11 mouse cellular contexts compared by ENCODE assay signal in the genomic region with DNA sequence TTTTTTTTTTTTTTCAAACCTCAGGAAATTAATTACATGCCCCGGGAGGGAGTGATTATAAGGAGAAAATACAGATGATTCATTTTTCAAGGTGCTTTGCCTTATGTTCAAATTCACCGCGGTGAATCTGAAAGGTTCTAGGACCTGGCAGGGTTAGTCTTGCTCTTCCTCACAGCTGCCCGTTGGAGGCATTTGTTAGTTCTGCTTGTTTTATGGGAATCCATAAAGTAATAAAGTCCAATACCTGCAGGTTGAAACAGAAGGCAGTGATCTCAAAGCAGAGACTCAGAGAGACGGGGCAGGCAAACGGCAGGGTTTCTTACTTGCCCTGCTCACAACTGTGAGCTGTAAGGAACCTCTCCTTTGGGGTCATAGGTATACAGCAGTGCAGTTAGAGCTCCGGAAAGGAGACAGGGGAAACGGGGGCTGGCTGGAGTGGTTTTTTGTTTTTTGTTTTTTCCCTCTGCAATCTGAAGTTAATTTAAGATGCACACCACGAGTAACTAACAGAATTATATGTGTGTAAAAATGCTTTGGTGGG. TPM values are rescaled to one million over a fixed set of nuclear protein-coding genes. Genes with fewer than 3 reads are reported as not detected.
A peak's percentile ranks its signal among the peaks of the same experiment; 100 is the strongest.
DNase-seq lines count a peak whose midpoint lies in the region; ATAC-seq and TF ChIP-seq lines count a peak whose summit lies in the region.
"Had no signal": no experiment of that assay in that cellular context is flagged by ENCODE, and none has a peak within 500 bp of the region (broad histone marks: within the 10 kb centered on the region; RNA-seq: fewer than 3 reads in every experiment).

No protein-coding gene starts in this region.

- ATAC-seq in heart, postnatal 0 days (ENCODE audit: insufficient read depth, low read depth) = no peak
- no peak for ATAC-seq in lung, postnatal 0 days
- ATAC-seq in stomach, embryonic 16.5 days (ENCODE audit: insufficient read depth, low FRiP score) = 0 out of 2 replicates have a peak, but pooled peaks have one; percentile 25
- ATAC-seq: CD4-positive, CD25-positive, alpha-beta regulatory T cell, adult 4 months; forebrain, embryonic 13.5 days had no signal

- no peak for TF ChIP-seq CTCF in heart, postnatal 0 days (IDR thresholded peaks at IDR 0.05; ENCODE audit: low read depth)
- no peak for TF ChIP-seq CTCF in lung, postnatal 0 days (IDR thresholded peaks at IDR 0.05)

- DNase-seq in heart, postnatal 0 days (ENCODE audit: low spot score) = no peak
- no peak for DNase-seq in heart, postnatal 25 days (ENCODE audit: low spot score)
- no peak for DNase-seq in lung, postnatal 0 days (ENCODE audit: low spot score)
- DNase-seq in lung, adult 18-20 months = no peak
- DNase-seq in kidney, postnatal 14 days = peak; percentile 6
- DNase-seq in left cerebral cortex, postnatal 14 days (ENCODE audit: low spot score in 2 of 2) = no peak
- no peak for DNase-seq in layer of hippocampus, adult 18-20 months (ENCODE audit: low spot score in 2 of 2)

- no peaks in the 10 kb centered on the region for H3K27me3 ChIP-seq in heart, postnatal 0 days (ENCODE audit: control insufficient read depth, insufficient read depth, low read length)
- no peaks in the 10 kb centered on the region for H3K27me3 ChIP-seq in lung, postnatal 0 days (replicated peaks; ENCODE audit: insufficient read depth, low read length)
- no peaks in the 10 kb centered on the region for H3K27me3 ChIP-seq in stomach, embryonic 16.5 days (ENCODE audit: control insufficient read depth, insufficient read depth, low read length)
- H3K27me3 ChIP-seq: forebrain, embryonic 13.5 days had no signal

- H3K4me3 ChIP-seq in heart, postnatal 0 days (ENCODE audit: low read depth, low read length) = peak overlapping the region; percentile 17; the same call in 1 of the 2 replicates
- H3K4me3 ChIP-seq in lung, postnatal 0 days (ENCODE audit: low read depth, low read length) = no peak overlapping the region
- H3K4me3 ChIP-seq in stomach, embryonic 16.5 days (replicated peaks; ENCODE audit: low read length) = peak overlapping the region; percentile 14
- H3K4me3 ChIP-seq: forebrain, embryonic 13.5 days; heart, embryonic 10.5 days had no signal

- H3K4me2 ChIP-seq in heart, postnatal 0 days (ENCODE audit: low read depth, low read length) = peak overlapping the region; percentile 47
- H3K4me2 ChIP-seq in lung, postnatal 0 days (replicated peaks; ENCODE audit: low read depth, low read length) = peak overlapping the region; percentile 44; the same call in 1 of the 2 replicates
- H3K4me2 ChIP-seq in stomach, embryonic 16.5 days (ENCODE audit: low read depth, low read length) = peak overlapping the region; percentile 24; the same call in 1 of the 2 replicates
- H3K4me2 ChIP-seq: forebrain, embryonic 13.5 days had no signal

- H3K4me1 ChIP-seq in heart, postnatal 0 days (ENCODE audit: control insufficient read depth, insufficient read depth) = no peaks in the 10 kb centered on the region
- H3K4me1 ChIP-seq in lung, postnatal 0 days (ENCODE audit: insufficient read depth, low read depth, low read length) = no peaks in the 10 kb centered on the region
- peaks cover 8% of the 10 kb centered on the region for H3K4me1 ChIP-seq in stomach, embryonic 16.5 days (ENCODE audit: control insufficient read depth, insufficient read depth, low read length)
- H3K4me1 ChIP-seq: forebrain, embryonic 13.5 days; heart, embryonic 10.5 days had no signal

- H3K9me3 ChIP-seq in heart, postnatal 0 days (replicated peaks; ENCODE audit: control insufficient read depth, low read length) = no peaks in the 10 kb centered on the region
- H3K9me3 ChIP-seq in lung, postnatal 0 days (ENCODE audit: low read length) = no peaks in the 10 kb centered on the region
- H3K9me3 ChIP-seq in stomach, embryonic 16.5 days (replicated peaks; ENCODE audit: control insufficient read depth, low read length) = no peaks in the 10 kb centered on the region
- H3K9me3 ChIP-seq: forebrain, embryonic 13.5 days; heart, embryonic 10.5 days had no signal

- no peak for TF ChIP-seq EP300 in heart, postnatal 0 days (IDR thresholded peaks at IDR 0.05; ENCODE audit: low read depth)
- TF ChIP-seq EP300 in lung, postnatal 0 days (IDR thresholded peaks at IDR 0.05) = no peak

- H3K27ac ChIP-seq in heart, postnatal 0 days (ENCODE audit: low read depth) = no peak overlapping the region
- no peak overlapping the region for H3K27ac ChIP-seq in lung, postnatal 0 days (ENCODE audit: low read length)
- H3K27ac ChIP-seq in stomach, embryonic 16.5 days (ENCODE audit: low read length) = peak overlapping the region; percentile 39
- H3K27ac ChIP-seq: forebrain, embryonic 13.5 days; heart, embryonic 10.5 days had no signal

- H3K36me3 ChIP-seq in heart, postnatal 0 days (replicated peaks; ENCODE audit: control insufficient read depth, insufficient read depth, low read length) = no peaks in the 10 kb centered on the region
- H3K36me3 ChIP-seq in lung, postnatal 0 days (ENCODE audit: insufficient read depth, low read length) = no peaks in the 10 kb centered on the region
- no peaks in the 10 kb centered on the region for H3K36me3 ChIP-seq in stomach, embryonic 16.5 days (ENCODE audit: control insufficient read depth, insufficient read depth, low read length)
- H3K36me3 ChIP-seq: heart, embryonic 10.5 days had no signal

- intact Hi-C loops in heart, postnatal 25 days (cut with DNase I) = no loop called here
- intact Hi-C loops in left cerebral cortex, postnatal 14 days (cut with DNase I) = no loop called here

- peak overlapping the region; percentile 15; the same call in 1 of the 2 replicates for H3K9ac ChIP-seq in heart, postnatal 0 days (replicated peaks; ENCODE audit: low read depth, low read length)
- no peak overlapping the region for H3K9ac ChIP-seq in lung, postnatal 0 days (replicated peaks; ENCODE audit: low read depth)
- no peak overlapping the region for H3K9ac ChIP-seq in stomach, embryonic 16.5 days (ENCODE audit: low read length)
- H3K9ac ChIP-seq: forebrain, embryonic 13.5 days had no signal

- WGBS in heart, postnatal 0 days = 49% methylated on average over 9 of the region's 9 CpGs
- WGBS in lung, postnatal 0 days = 46% methylated on average over 9 of the region's 9 CpGs
- 48% methylated on average over 9 of the region's 9 CpGs for WGBS in stomach, embryonic 16.5 days

RNA-seq across cellular contexts. Expression of gene Pde4d, which starts 49.1 kb away (rescaled TPM):
- 42.7 and 58.0 TPM in 2 replicates for total RNA-seq in heart, postnatal 0 days (2014; rRNA removed; ENCODE audit: low replicate concordance)
- polyA plus RNA-seq in heart, postnatal 0 days (2015; fragmentation: Nextera tagmentation; extraction: Ambion mirVana) = 19.7 and 21.9 TPM in 2 replicates
- total RNA-seq in heart, postnatal 25 days (2021) = 10 to 100 TPM; 29.1 to 41.2 TPM
- polyA plus RNA-seq in lung, postnatal 0 days (2015; fragmentation: Nextera tagmentation; extraction: Ambion mirVana) = 19.7 and 20.3 TPM in 2 replicates
- 19.5 and 22.1 TPM in 2 replicates for polyA plus RNA-seq in stomach, embryonic 16.5 days (2015; fragmentation: Nextera tagmentation; extraction: Ambion mirVana)
- 100 to 1,000 TPM; 103 to 116 TPM for total RNA-seq in left cerebral cortex, postnatal 14 days (2021)
- 10 to 100 TPM; 67.4 to 71.2 TPM for total RNA-seq in layer of hippocampus, adult 18-20 months (2021)
